Mouse (Mus musculus) right cerebral cortex, postnatal 4 days (tissue): ENCODE data around the gene Wdr66.

Source experiments
- DNase-seq: peaks from one replicate; pipeline ENCODE4 v3.0.0-alpha.2; 2022

Wdr66 gene

GRCm38 (mm10) chr5:123315219-123315866 is 63.4 kb downstream of the Wdr66 start:
- DNase-seq: no peak

- no peak for DNase-seq
Observed at GRCm38 (mm10) chr5:123317992-123318391, 66.1 kb downstream of the Wdr66 start.

- DNase-seq: no peak
Observed at GRCm38 (mm10) chr5:123320136-123320535, 68.2 kb downstream of the Wdr66 start.

- DNase-seq: no peak
Observed at GRCm38 (mm10) chr5:123324242-123324641, 72.3 kb downstream of the Wdr66 start.

- DNase-seq: no peak
Observed at GRCm38 (mm10) chr5:123326006-123326750, 74.3 kb downstream of the Wdr66 start.

GRCm38 (mm10) chr5:123326751-123327148 is 74.8 kb downstream of the Wdr66 start:
- no peak for DNase-seq

GRCm38 (mm10) chr5:123327686-123328085 is 75.8 kb downstream of the Wdr66 start:
- no peak for DNase-seq

- DNase-seq: no peak
Observed at GRCm38 (mm10) chr5:123333566-123333965, 81.7 kb downstream of the Wdr66 start.

GRCm38 (mm10) chr5:123336205-123336961 is 84.5 kb downstream of the Wdr66 start:
- no peak for DNase-seq

GRCm38 (mm10) chr5:123338463-123338862 is 86.6 kb downstream of the Wdr66 start:
- no peak for DNase-seq

- peak; percentile 97 for DNase-seq
Observed at GRCm38 (mm10) chr5:123343707-123344627, 92.1 kb downstream of the Wdr66 start, which contains the start of gene Bcl7a. Gene Bcl7a (plus strand): TSS chr5:123343834.

GRCm38 (mm10) chr5:123344628-123344962 is 92.7 kb downstream of the Wdr66 start:
- DNase-seq: no peak

GRCm38 (mm10) chr5:123344963-123345852 is 93.3 kb downstream of the Wdr66 start:
- peak; percentile 64 for DNase-seq

- DNase-seq: peak; percentile 74
Observed at GRCm38 (mm10) chr5:123345853-123346654, 94.2 kb downstream of the Wdr66 start.

GRCm38 (mm10) chr5:123346701-123347270 is 94.9 kb downstream of the Wdr66 start:
- DNase-seq: no peak

- DNase-seq: no peak
Observed at GRCm38 (mm10) chr5:123347985-123348384, 96.1 kb downstream of the Wdr66 start.

GRCm38 (mm10) chr5:123350386-123350785 is 98.5 kb downstream of the Wdr66 start:
- no peak for DNase-seq

GRCm38 (mm10) chr5:123355918-123356317 is 104.0 kb downstream of the Wdr66 start:
- no peak for DNase-seq

- DNase-seq: no peak
Observed at GRCm38 (mm10) chr5:123357253-123357652, 105.4 kb downstream of the Wdr66 start.

- no peak for DNase-seq
Observed at GRCm38 (mm10) chr5:123359431-123359830, 107.5 kb downstream of the Wdr66 start.
